ENCODE assay signal across 8 mouse cellular contexts in the genomic region with DNA sequence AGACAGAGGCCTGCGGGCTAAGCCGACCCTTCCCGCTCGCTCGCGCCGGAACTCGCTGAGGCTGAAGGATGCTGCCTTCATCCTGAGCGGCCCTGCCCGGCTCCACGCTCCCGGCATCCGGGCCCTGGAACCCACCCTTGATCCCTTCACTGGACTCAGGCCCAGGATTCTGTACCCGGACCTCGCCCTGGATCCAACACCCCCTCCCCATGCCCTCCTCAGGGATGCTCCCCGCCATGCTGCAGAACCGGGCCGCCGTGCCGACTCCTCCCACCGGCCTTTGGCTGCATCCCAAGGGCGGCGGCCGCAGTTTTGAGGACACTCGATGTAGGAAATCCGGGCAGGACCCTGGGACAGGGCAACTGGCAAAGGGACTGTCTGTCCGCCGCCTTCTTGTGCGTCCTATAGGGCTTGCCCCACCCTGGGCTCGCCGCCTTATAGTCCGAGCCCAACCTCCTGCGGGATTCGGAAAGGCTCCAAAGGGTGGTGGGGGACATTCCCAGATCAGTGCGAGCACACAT. TPM values are rescaled to one million over a fixed set of nuclear protein-coding genes. Genes with fewer than 3 reads are reported as not detected.
DNase-seq lines count a peak whose midpoint lies in the region; ATAC-seq lines count a peak whose summit lies in the region.

No protein-coding gene starts in this region.

- H3K4me1 ChIP-seq in neural tube, embryonic 11.5 days (ENCODE audit: control insufficient read depth, insufficient read depth, low read length), result peaks cover 14% of the 10 kb centered on the region
- H3K4me1 ChIP-seq in forebrain, embryonic 14.5 days (ENCODE audit: control insufficient read depth, insufficient read depth, low read length), result peaks cover 6% of the 10 kb centered on the region
- H3K4me1 ChIP-seq in hindbrain, embryonic 12.5 days, result peaks cover 27% of the 10 kb centered on the region
- H3K4me1 ChIP-seq in limb, embryonic 10.5 days, result peaks cover 22% of the 10 kb centered on the region
- peaks cover 12% of the 10 kb centered on the region for H3K4me1 ChIP-seq in midbrain, embryonic 12.5 days

- H3K4me3 ChIP-seq in neural tube, embryonic 11.5 days (ENCODE audit: low read depth, low read length), result peak overlapping the region; percentile 53
- H3K4me3 ChIP-seq in forebrain, embryonic 14.5 days (ENCODE audit: low read depth, low read length), result peak overlapping the region; percentile 70
- H3K4me3 ChIP-seq in hindbrain, embryonic 12.5 days, result peak overlapping the region; percentile 73
- peak overlapping the region; percentile 80 for H3K4me3 ChIP-seq in limb, embryonic 10.5 days
- H3K4me3 ChIP-seq in midbrain, embryonic 12.5 days, result peak overlapping the region; percentile 63

- H3K27me3 ChIP-seq in neural tube, embryonic 11.5 days (ENCODE audit: control insufficient read depth, insufficient read depth, low read length), result no peaks in the 10 kb centered on the region
- peaks cover 5% of the 10 kb centered on the region; the same call in 1 of the 2 replicates for H3K27me3 ChIP-seq in forebrain, embryonic 14.5 days (replicated peaks; ENCODE audit: control insufficient read depth, insufficient read depth, low read length)
- H3K27me3 ChIP-seq in hindbrain, embryonic 12.5 days, result peaks cover 48% of the 10 kb centered on the region
- H3K27me3 ChIP-seq in limb, embryonic 10.5 days (ENCODE audit: low read depth, poor library complexity, severe bottlenecking), result peaks cover 74% of the 10 kb centered on the region
- peaks cover 58% of the 10 kb centered on the region for H3K27me3 ChIP-seq in midbrain, embryonic 12.5 days

- peak; percentile 60 for ATAC-seq in neural tube, embryonic 11.5 days (ENCODE audit: insufficient read depth, low FRiP score, low TSS enrichment)
- peak; percentile 70 for ATAC-seq in forebrain, embryonic 14.5 days
- peak; percentile 77 for ATAC-seq in hindbrain, embryonic 12.5 days (ENCODE audit: low FRiP score)
- ATAC-seq in midbrain, embryonic 12.5 days (ENCODE audit: low FRiP score, low read depth), result peak; percentile 78

- no peaks in the 10 kb centered on the region for H3K36me3 ChIP-seq in neural tube, embryonic 11.5 days (ENCODE audit: control insufficient read depth, insufficient read depth, low read length)
- 0 out of 2 replicates have a peak, but pooled peaks cover 4% of the 10 kb centered on the region for H3K36me3 ChIP-seq in forebrain, embryonic 14.5 days (ENCODE audit: control insufficient read depth, insufficient read depth, low read length)
- no peaks in the 10 kb centered on the region for H3K36me3 ChIP-seq in hindbrain, embryonic 12.5 days
- no peaks in the 10 kb centered on the region for H3K36me3 ChIP-seq in limb, embryonic 10.5 days
- peaks cover 4% of the 10 kb centered on the region; the same call in 1 of the 2 replicates for H3K36me3 ChIP-seq in midbrain, embryonic 12.5 days

- H3K27ac ChIP-seq in neural tube, embryonic 11.5 days (ENCODE audit: low read depth, low read length), result peak overlapping the region; percentile 80
- H3K27ac ChIP-seq in forebrain, embryonic 14.5 days (ENCODE audit: low read depth, low read length), result no peak overlapping the region
- H3K27ac ChIP-seq in hindbrain, embryonic 12.5 days, result peak overlapping the region; percentile 76
- H3K27ac ChIP-seq in limb, embryonic 10.5 days, result peak overlapping the region; percentile 95
- H3K27ac ChIP-seq in midbrain, embryonic 12.5 days (replicated peaks), result peak overlapping the region; percentile 54

- H3K9ac ChIP-seq in neural tube, embryonic 11.5 days (ENCODE audit: low read length), result peak overlapping the region; percentile 74
- H3K9ac ChIP-seq in forebrain, embryonic 14.5 days (ENCODE audit: low read length), result peak overlapping the region; percentile 83
- peak overlapping the region; percentile 80 for H3K9ac ChIP-seq in hindbrain, embryonic 12.5 days
- H3K9ac ChIP-seq in midbrain, embryonic 12.5 days (replicated peaks), result peak overlapping the region; percentile 76

- no peak for DNase-seq in neural tube, embryonic 11.5 days (ENCODE audit: low spot score)
- no peak for DNase-seq in neural tube, embryonic 10.5 days (ENCODE audit: extremely low spot score, low spot score)
- peak; percentile 73 for DNase-seq in cerebellum, adult 11 months
- DNase-seq in forebrain, embryonic 14.5 days (ENCODE audit: low spot score), result peak; percentile 37
- no peak for DNase-seq in limb, embryonic 10.5 days (ENCODE audit: low spot score)
- DNase-seq in thymus, postnatal 36 days, result no peak

- H3K4me2 ChIP-seq in neural tube, embryonic 11.5 days (ENCODE audit: low read depth), result peak overlapping the region; percentile 89
- H3K4me2 ChIP-seq in forebrain, embryonic 14.5 days (ENCODE audit: low read length), result peak overlapping the region; percentile 81
- peak overlapping the region; percentile 95 for H3K4me2 ChIP-seq in hindbrain, embryonic 12.5 days (replicated peaks)
- peak overlapping the region; percentile 83 for H3K4me2 ChIP-seq in midbrain, embryonic 12.5 days (replicated peaks)

- under 1% methylated on average over 35 of the region's 35 CpGs for WGBS in neural tube, embryonic 11.5 days
- under 1% methylated on average over 35 of the region's 35 CpGs for WGBS in forebrain, embryonic 14.5 days
- whole genome bisulfite sequencing in hindbrain, embryonic 12.5 days, result 2% methylated on average over 35 of the region's 35 CpGs
- 2% methylated on average over 35 of the region's 35 CpGs for WGBS in limb, embryonic 10.5 days
- WGBS in midbrain, embryonic 12.5 days, result under 1% methylated on average over 35 of the region's 35 CpGs

- no peaks in the 10 kb centered on the region for H3K9me3 ChIP-seq in neural tube, embryonic 11.5 days (ENCODE audit: control insufficient read depth, low read length)
- no peaks in the 10 kb centered on the region for H3K9me3 ChIP-seq in forebrain, embryonic 14.5 days (replicated peaks; ENCODE audit: control insufficient read depth, low read length)
- H3K9me3 ChIP-seq in hindbrain, embryonic 12.5 days (replicated peaks), result no peaks in the 10 kb centered on the region
- H3K9me3 ChIP-seq in limb, embryonic 10.5 days (replicated peaks), result no peaks in the 10 kb centered on the region
- no peaks in the 10 kb centered on the region for H3K9me3 ChIP-seq in midbrain, embryonic 12.5 days

RNA-seq across cellular contexts. Expression of a gene that starts 0.5 kb away (rescaled TPM):
- polyA plus RNA-seq in neural tube, embryonic 11.5 days (2014; fragmentation: Nextera tagmentation; extraction: Ambion mirVana), result 159 and 173 TPM in 2 replicates
- polyA plus RNA-seq in forebrain, embryonic 14.5 days (2014; fragmentation: Nextera tagmentation; extraction: Ambion mirVana), result 168 and 208 TPM in 2 replicates
- 128 and 132 TPM in 2 replicates for polyA plus RNA-seq in hindbrain, embryonic 12.5 days (2016; fragmentation: Nextera tagmentation; extraction: Ambion mirVana)
- polyA plus RNA-seq in limb, embryonic 10.5 days (2016; fragmentation: Nextera tagmentation; extraction: Ambion mirVana), result 34.8 and 36.7 TPM in 2 replicates
- polyA plus RNA-seq in midbrain, embryonic 12.5 days (2016; fragmentation: Nextera tagmentation; extraction: Ambion mirVana), result 104 and 105 TPM in 2 replicates

RNA-seq across cellular contexts. Expression of a gene that starts 19.7 kb away (rescaled TPM):
- 2.9 and 3.5 TPM in 2 replicates for polyA plus RNA-seq in neural tube, embryonic 11.5 days (2014; fragmentation: Nextera tagmentation; extraction: Ambion mirVana)
- not detected in 2 replicates for polyA plus RNA-seq in forebrain, embryonic 14.5 days (2014; fragmentation: Nextera tagmentation; extraction: Ambion mirVana)
- 2.4 and 2.9 TPM in 2 replicates for polyA plus RNA-seq in hindbrain, embryonic 12.5 days (2016; fragmentation: Nextera tagmentation; extraction: Ambion mirVana)
- not detected in 2 replicates for polyA plus RNA-seq in limb, embryonic 10.5 days (2016; fragmentation: Nextera tagmentation; extraction: Ambion mirVana)
- 0.47 and 0.60 TPM in 2 replicates for polyA plus RNA-seq in midbrain, embryonic 12.5 days (2016; fragmentation: Nextera tagmentation; extraction: Ambion mirVana)

RNA-seq across cellular contexts. Expression of a gene that starts 26.2 kb away (rescaled TPM):
- 0.48 and 1.1 TPM in 2 replicates for polyA plus RNA-seq in neural tube, embryonic 11.5 days (2014; fragmentation: Nextera tagmentation; extraction: Ambion mirVana)
- 0.19 TPM in 1 of 2 replicates, not detected in the other for polyA plus RNA-seq in forebrain, embryonic 14.5 days (2014; fragmentation: Nextera tagmentation; extraction: Ambion mirVana)
- polyA plus RNA-seq in hindbrain, embryonic 12.5 days (2016; fragmentation: Nextera tagmentation; extraction: Ambion mirVana), result 0.82 and 2.3 TPM in 2 replicates
- polyA plus RNA-seq in limb, embryonic 10.5 days (2016; fragmentation: Nextera tagmentation; extraction: Ambion mirVana), result 2.9 and 3.2 TPM in 2 replicates
- polyA plus RNA-seq in midbrain, embryonic 12.5 days (2016; fragmentation: Nextera tagmentation; extraction: Ambion mirVana), result 0.26 TPM in 1 of 2 replicates, not detected in the other

Comparison
In these comparisons a context has a peak if more than half of its experiments do, and no peak if none do; other contexts are left out.
1. DNase-seq: peak in cerebellum, adult 11 months (single experiment) and forebrain, embryonic 14.5 days (single experiment); none in neural tube, embryonic 11.5 days (single experiment), neural tube, embryonic 10.5 days (single experiment), limb, embryonic 10.5 days (single experiment) and thymus, postnatal 36 days (0 of 2).
2. Peak in every context shown above with its lines, with median percentiles within 50 percentile points of each other: ATAC-seq, H3K4me2 ChIP-seq, H3K4me3 ChIP-seq and H3K9ac ChIP-seq.